In genomic region chr13:78197819-78198390, GRCm38 (mm10) we compare ENCODE assay signal across 8 mouse cellular contexts. TPM values are rescaled to one million over a fixed set of nuclear protein-coding genes. Genes with fewer than 3 reads are reported as not detected.
DNase-seq lines count a peak whose midpoint lies in the region; ATAC-seq and TF ChIP-seq lines count a peak whose summit lies in the region.

No protein-coding gene starts in this region.

- H3K27me3 ChIP-seq in intestine, embryonic 15.5 days (replicated peaks), result peaks cover 31% of the 10 kb centered on the region
- H3K27me3 ChIP-seq in midbrain, embryonic 12.5 days, result peaks cover 11% of the 10 kb centered on the region

- TF ChIP-seq POLR2A in embryonic fibroblast, embryonic 13.5 days (IDR thresholded peaks at IDR 0.05; ENCODE audit: low read depth, low read length), result no peak

- peak overlapping the region; percentile 68 for H3K9ac ChIP-seq in intestine, embryonic 15.5 days
- peak overlapping the region; percentile 100 for H3K9ac ChIP-seq in midbrain, embryonic 12.5 days (replicated peaks)

- 0 out of 2 replicates have a peak overlapping the region, but pooled peaks have one; percentile 13 for H3K27ac ChIP-seq in embryonic fibroblast, embryonic 13.5 days (ENCODE audit: insufficient read depth, low read length)
- H3K27ac ChIP-seq in intestine, embryonic 15.5 days, result peak overlapping the region; percentile 82; the same call in 1 of the 2 replicates
- peak overlapping the region; percentile 100 for H3K27ac ChIP-seq in midbrain, embryonic 12.5 days (replicated peaks)

- TF ChIP-seq CTCF in embryonic fibroblast, embryonic 13.5 days (IDR thresholded peaks at IDR 0.05; ENCODE audit: borderline replicate concordance, insufficient read depth, low read length), result no peak

- H3K36me3 ChIP-seq in intestine, embryonic 15.5 days, result no peaks in the 10 kb centered on the region
- peaks cover 14% of the 10 kb centered on the region for H3K36me3 ChIP-seq in midbrain, embryonic 12.5 days

- peak; percentile 48 to 55 for DNase-seq in left cerebral cortex, postnatal 36 days (ENCODE audit: low spot score in 2 of 2)
- DNase-seq in left cerebral cortex, adult 18-20 months (ENCODE audit: low spot score in 2 of 2), result no peak
- peak; percentile 58 for DNase-seq in adrenal gland, postnatal 10 days
- no peak for DNase-seq in right cerebral cortex, postnatal 4 days
- DNase-seq in urinary bladder, postnatal 14 days (ENCODE audit: low spot score), result no peak

- intact Hi-C loops in left cerebral cortex, postnatal 36 days (cut with DNase I), result no loop called here

- H3K4me3 ChIP-seq in embryonic fibroblast, embryonic 13.5 days (ENCODE audit: insufficient read depth, low read length), result peak overlapping the region; percentile 41
- H3K4me3 ChIP-seq in intestine, embryonic 15.5 days (replicated peaks), result peak overlapping the region; percentile 67
- peak overlapping the region; percentile 93 for H3K4me3 ChIP-seq in midbrain, embryonic 12.5 days

- ATAC-seq in intestine, embryonic 15.5 days, result peak; percentile 1; the same call in 1 of the 2 replicates
- 0 out of 2 replicates have a peak, but pooled peaks have one; percentile 2 for ATAC-seq in midbrain, embryonic 12.5 days (ENCODE audit: low FRiP score, low read depth)

- H3K9me3 ChIP-seq in intestine, embryonic 15.5 days, result no peaks in the 10 kb centered on the region
- H3K9me3 ChIP-seq in midbrain, embryonic 12.5 days, result no peaks in the 10 kb centered on the region

- under 1% methylated on average over 32 of the region's 33 CpGs for WGBS in intestine, embryonic 15.5 days
- under 1% methylated on average over 25 of the region's 33 CpGs for WGBS in midbrain, embryonic 12.5 days

- H3K4me1 ChIP-seq in embryonic fibroblast, embryonic 13.5 days (ENCODE audit: control insufficient read depth, insufficient read depth, low read length), result no peaks in the 10 kb centered on the region
- H3K4me1 ChIP-seq in intestine, embryonic 15.5 days (replicated peaks), result peaks cover 14% of the 10 kb centered on the region
- H3K4me1 ChIP-seq in midbrain, embryonic 12.5 days, result no peaks in the 10 kb centered on the region

- peak overlapping the region; percentile 94 for H3K4me2 ChIP-seq in intestine, embryonic 15.5 days (replicated peaks)
- H3K4me2 ChIP-seq in midbrain, embryonic 12.5 days (replicated peaks), result peak overlapping the region; percentile 77

RNA-seq across cellular contexts. Expression of gene Nr2f1, which starts 1.7 kb away (rescaled TPM):
- total RNA-seq in left cerebral cortex, postnatal 36 days (2021), result 100 to 1,000 TPM; 128 to 130 TPM
- total RNA-seq in left cerebral cortex, adult 18-20 months (2021), result 100 to 1,000 TPM; 113 to 124 TPM
- 10 to 100 TPM; 15.0 to 18.4 TPM for total RNA-seq in adrenal gland, postnatal 10 days (2021)
- 13.2 and 17.4 TPM in 2 replicates for polyA plus RNA-seq in embryonic fibroblast, embryonic 13.5 days (2011; ENCODE audit: insufficient read length, low read depth, missing spikeins)
- 1.9 and 2.6 TPM in 2 replicates for polyA plus RNA-seq in intestine, embryonic 15.5 days (2015; fragmentation: Nextera tagmentation; extraction: Ambion mirVana)
- polyA plus RNA-seq in midbrain, embryonic 12.5 days (2016; fragmentation: Nextera tagmentation; extraction: Ambion mirVana), result 62.3 and 84.1 TPM in 2 replicates

Comparison
In these comparisons a context has a peak if more than half of its experiments do, and no peak if none do; other contexts are left out.
1. DNase-seq: peak in left cerebral cortex, postnatal 36 days (2 of 2) and adrenal gland, postnatal 10 days (single experiment); none in left cerebral cortex, adult 18-20 months (0 of 2), right cerebral cortex, postnatal 4 days (single experiment) and urinary bladder, postnatal 14 days (single experiment).
2. H3K27ac ChIP-seq: peak in every context shown above with its lines; median percentile 100 in midbrain, embryonic 12.5 days; 82 in intestine, embryonic 15.5 days; 13 in embryonic fibroblast, embryonic 13.5 days.
3. H3K4me3 ChIP-seq: peak in every context shown above with its lines; median percentile 93 in midbrain, embryonic 12.5 days; 67 in intestine, embryonic 15.5 days; 41 in embryonic fibroblast, embryonic 13.5 days.
4. RNA of gene Nr2f1, which starts 1.7 kb away (total RNA-seq): 128 to 130 TPM in left cerebral cortex, postnatal 36 days and 113 to 124 TPM in left cerebral cortex, adult 18-20 months; 15.0 to 18.4 TPM in adrenal gland, postnatal 10 days; every median in the first group is over 4 times any median in the second.